Mouse (Mus musculus) forebrain, embryonic 11.5 days (tissue): ENCODE measurements at regions not wholly inside any gene's neighbourhood (a gene's known extent, or its start where the extent isn't known, plus 50 kb on each side); places are given as distances from the start of the nearest gene placed in this dataset.

ENCODE experiments used
- ATAC-seq: fragments of 200-750 bp; cut with Nextera tagmentation; replicated peaks from 2 replicates; pipeline ENCODE4 v1.8.0; 2017; ENCODE audit warnings: moderate TSS enrichment; ENCODE audit not compliant: low FRiP score
- DNase-seq: peaks from one replicate; pipeline ENCODE4 v3.0.0-alpha.2; 2017; ENCODE audit warnings: low spot score
- H3K27ac ChIP-seq: fragments of 300-500 bp; sonication (generic); 2 replicates; pipeline ENCODE4 v1.5.1; 2014; ENCODE audit warnings: low read depth, low read length
- H3K27me3 ChIP-seq: fragments of 300-500 bp; sonication (generic); 2 replicates; pipeline ENCODE4 v1.6.1; 2014; ENCODE audit warnings: mild to moderate bottlenecking, low read length, mixed read lengths; ENCODE audit not compliant: control insufficient read depth, insufficient read depth
- H3K36me3 ChIP-seq: fragments of 300-500 bp; sonication (generic); 2 replicates; pipeline ENCODE4 v1.6.1; 2014; ENCODE audit warnings: mild to moderate bottlenecking, low read length, moderate library complexity, mixed read lengths; ENCODE audit not compliant: control insufficient read depth, insufficient read depth
- H3K4me1 ChIP-seq: fragments of 300-500 bp; sonication (generic); replicated peaks from 2 replicates; pipeline ENCODE4 v1.6.1; 2014; ENCODE audit warnings: low read length, mixed read lengths; ENCODE audit not compliant: control insufficient read depth, insufficient read depth
- H3K4me2 ChIP-seq: fragments of 300-500 bp; sonication (generic); 2 replicates; pipeline ENCODE4 v1.6.1; 2014; ENCODE audit warnings: low read depth, mild to moderate bottlenecking, low read length, moderate library complexity, mixed read lengths; ENCODE audit not compliant: severe bottlenecking
- H3K4me3 ChIP-seq: fragments of 300-500 bp; sonication (generic); 2 replicates; pipeline ENCODE4 v1.5.1; 2014; ENCODE audit warnings: low read depth, low read length
- H3K9ac ChIP-seq: fragments of 300-500 bp; sonication (generic); 2 replicates; pipeline ENCODE4 v1.6.1; 2014; ENCODE audit warnings: low read length
- H3K9me3 ChIP-seq: fragments of 300-500 bp; sonication (generic); 2 replicates; pipeline ENCODE4 v1.6.1; 2016; ENCODE audit warnings: low read length, mixed read lengths; ENCODE audit not compliant: control insufficient read depth
- WGBS: fragments of 180-500 bp; shearing (Covaris S2); extraction: QIAGEN DNeasy Blood & Tissue Kit; methylation state at CpG from one replicate; pipeline ENCODE4 v1.1.7; 2014; 5-methylcytosine and 5-hydroxymethylcytosine counted together

DNA sequence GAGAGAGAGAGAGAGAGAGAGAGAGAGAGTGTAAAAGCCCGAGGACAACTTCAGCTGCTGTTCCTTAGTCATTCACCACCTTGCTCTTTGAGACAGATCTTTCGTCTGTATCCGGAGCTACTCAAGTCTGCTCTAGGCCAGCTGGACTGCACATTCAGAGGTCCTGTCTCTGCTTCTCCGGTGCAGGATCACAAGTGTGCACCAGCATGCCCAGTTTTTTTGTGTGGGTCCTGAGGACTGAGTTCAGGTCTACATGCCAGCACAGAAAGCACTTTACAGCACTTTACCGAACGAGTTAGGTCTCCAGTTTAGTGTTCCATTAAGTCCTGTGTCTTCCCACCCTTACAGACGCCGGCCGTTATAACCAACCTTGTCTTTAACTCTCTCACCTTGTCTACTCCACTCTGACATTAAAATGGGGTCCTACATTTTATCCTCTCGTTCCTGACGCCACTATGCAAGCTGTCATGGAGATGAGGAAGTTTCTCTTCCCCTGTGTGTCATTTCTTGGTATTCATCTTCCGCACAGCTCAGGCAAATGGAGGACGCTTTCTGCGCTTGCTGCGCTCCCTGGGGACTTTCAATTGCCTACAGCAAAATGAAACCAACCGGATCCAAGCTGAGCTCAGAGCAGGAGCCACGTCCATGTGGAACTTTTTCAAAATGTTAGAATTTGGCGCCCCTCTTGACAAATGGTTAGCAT is 249.5 kb downstream of the Ankrd50 start:
- Histone ChIP-seq H3K36me3 (no peaks in the 10 kb centered on the region), H3K27ac (no peak overlapping the region), H3K4me2 (no peak overlapping the region), H3K4me3 (no peak overlapping the region), H3K9me3 (no peaks in the 10 kb centered on the region), H3K4me1 (peaks cover 12% of the 10 kb centered on the region), H3K27me3 (no peaks in the 10 kb centered on the region), H3K9ac (no peak overlapping the region)
- ATAC-seq (no peak), DNase-seq (no peak)
- 84% methylated on average over 18 of the region's 18 CpGs for WGBS

DNA sequence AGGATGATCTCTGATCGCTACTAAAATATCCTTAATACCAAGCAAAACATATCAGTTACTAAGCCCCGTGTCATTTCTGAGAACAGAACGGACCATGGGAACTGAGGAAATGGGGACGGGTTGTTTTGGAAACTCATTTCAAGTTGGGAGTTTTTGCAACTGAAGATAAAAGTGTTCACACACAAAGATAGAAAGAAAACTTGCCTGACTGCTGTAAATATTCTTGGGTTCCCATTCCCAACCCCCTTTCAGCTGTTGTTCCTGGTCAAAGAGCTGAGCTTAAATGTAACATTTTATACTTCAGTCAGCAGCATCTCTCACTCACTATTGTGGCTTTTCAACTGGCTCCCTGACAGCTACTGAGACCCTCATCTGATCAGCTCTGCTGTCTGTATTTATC is 250.1 kb downstream of the Ankrd50 start:
- H3K9me3 ChIP-seq: no peaks in the 10 kb centered on the region
- no peak overlapping the region for H3K4me2 ChIP-seq
- H3K4me3 ChIP-seq: no peak overlapping the region
- ATAC-seq: no peak
- H3K27me3 ChIP-seq: no peaks in the 10 kb centered on the region
- 85% methylated on average over 4 of the region's 4 CpGs for WGBS
- H3K9ac ChIP-seq: no peak overlapping the region
- H3K4me1 ChIP-seq: peaks cover 15% of the 10 kb centered on the region
- DNase-seq: no peak
- H3K27ac ChIP-seq: no peak overlapping the region
- H3K36me3 ChIP-seq: no peaks in the 10 kb centered on the region

DNA sequence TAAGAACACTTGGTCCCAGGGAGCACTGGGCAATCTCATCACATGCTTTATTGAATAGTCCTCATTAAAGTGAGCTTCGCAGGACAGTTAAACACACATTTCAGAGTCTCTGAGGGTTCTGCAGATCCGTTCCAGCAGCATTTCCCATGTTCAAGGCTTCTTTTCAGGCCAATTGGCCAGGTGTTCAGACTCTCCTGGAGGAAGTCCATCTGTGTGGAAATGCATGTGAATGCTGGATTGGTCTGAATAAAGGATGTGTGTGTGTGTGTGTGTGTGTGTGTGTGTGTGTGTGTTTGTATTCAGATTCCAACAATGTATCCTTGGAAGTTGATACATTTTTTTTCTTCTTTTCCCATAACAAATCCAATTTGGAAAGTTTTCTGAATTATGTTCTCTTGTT is 250.6 kb downstream of the Ankrd50 start:
- ATAC-seq (no peak), DNase-seq (no peak)
- Histone ChIP-seq H3K27ac (no peak overlapping the region), H3K9ac (no peak overlapping the region), H3K4me3 (no peak overlapping the region), H3K4me2 (no peak overlapping the region), H3K4me1 (peaks cover 15% of the 10 kb centered on the region), H3K36me3 (no peaks in the 10 kb centered on the region), H3K9me3 (no peaks in the 10 kb centered on the region), H3K27me3 (no peaks in the 10 kb centered on the region)
- 68% methylated on average over 2 of the region's 2 CpGs for WGBS

DNA sequence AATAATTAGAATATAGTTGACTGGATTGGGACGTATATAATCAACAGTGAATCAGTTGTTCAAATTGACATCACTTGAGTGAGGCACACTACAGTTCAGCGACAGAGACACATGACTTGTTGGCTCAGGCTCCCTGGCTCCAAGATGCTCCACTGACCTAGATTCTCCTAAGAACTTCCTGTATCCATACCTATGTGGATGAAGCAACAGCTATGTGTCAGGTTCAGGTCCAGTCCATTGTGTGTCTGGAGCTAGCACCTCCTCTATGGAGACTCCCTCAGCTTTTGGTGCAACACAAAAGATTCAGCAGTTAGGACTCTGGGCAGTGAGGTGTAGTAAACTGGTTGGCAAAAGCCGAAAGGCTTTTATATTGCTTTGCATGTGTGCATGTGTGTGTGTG is 251.6 kb downstream of the Ankrd50 start:
- no peak overlapping the region for H3K4me3 ChIP-seq
- H3K4me2 ChIP-seq: no peak overlapping the region
- no peak overlapping the region for H3K27ac ChIP-seq
- no peaks in the 10 kb centered on the region for H3K9me3 ChIP-seq
- WGBS: 81% methylated on average over 3 of the region's 3 CpGs
- peaks cover 15% of the 10 kb centered on the region for H3K4me1 ChIP-seq
- H3K27me3 ChIP-seq: no peaks in the 10 kb centered on the region
- no peak overlapping the region for H3K9ac ChIP-seq
- DNase-seq: no peak
- no peak for ATAC-seq
- no peaks in the 10 kb centered on the region for H3K36me3 ChIP-seq

DNA sequence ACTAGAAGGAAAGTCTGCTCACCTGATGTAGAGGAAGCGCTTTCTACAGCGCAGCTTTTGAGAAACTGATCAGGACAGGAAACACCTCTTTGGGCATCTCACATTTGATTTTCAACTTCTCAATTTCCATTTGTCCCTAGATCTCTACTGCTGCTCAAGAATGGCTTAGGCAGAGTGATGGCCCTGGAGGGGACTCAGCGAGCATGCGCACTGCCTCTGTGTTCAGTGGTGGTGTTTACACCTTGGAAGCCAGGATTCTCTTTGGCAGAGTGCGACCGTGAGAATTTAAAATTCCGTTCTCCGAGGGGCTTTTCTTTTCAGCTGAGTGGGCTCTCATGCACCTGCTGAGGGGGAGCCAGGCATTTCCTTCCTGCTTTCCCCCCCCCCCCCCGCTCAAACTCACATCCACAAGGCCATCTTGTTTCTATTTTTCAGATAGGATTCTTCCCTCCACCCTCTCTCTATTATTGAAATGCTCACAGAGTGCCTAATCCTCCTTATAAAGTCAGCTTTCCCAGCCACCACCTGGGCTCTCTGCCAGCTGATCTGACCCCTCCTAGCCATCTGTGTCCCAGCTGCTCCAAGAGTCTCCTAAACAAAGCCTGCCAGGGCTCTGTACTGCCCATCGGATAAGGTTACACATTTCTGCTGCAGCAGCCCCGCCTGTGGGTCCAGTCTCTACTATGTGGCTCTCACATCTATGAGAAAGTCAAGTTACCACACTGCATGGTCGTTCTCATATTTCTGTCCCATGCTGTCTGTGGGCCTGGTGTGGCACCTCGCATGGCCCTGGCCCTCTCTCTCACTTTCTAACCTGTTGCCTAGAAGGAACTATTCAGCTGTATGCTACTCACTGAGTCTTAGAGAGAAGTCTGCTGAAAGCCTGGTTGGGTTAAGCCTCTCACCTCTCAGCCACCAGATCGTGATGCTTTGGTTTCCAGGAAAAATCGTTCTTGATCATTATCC is 252.2 kb downstream of the Ankrd50 start:
- ATAC-seq (peak; percentile 84), DNase-seq (peak; percentile 71)
- peak overlapping the region; percentile 46 for H3K27ac ChIP-seq
- H3K36me3 ChIP-seq: no peaks in the 10 kb centered on the region
- H3K4me3 ChIP-seq: no peak overlapping the region
- H3K9ac ChIP-seq: no peak overlapping the region
- 48% methylated on average over 14 of the region's 15 CpGs for WGBS
- H3K4me1 ChIP-seq: peaks cover 15% of the 10 kb centered on the region
- no peak overlapping the region for H3K4me2 ChIP-seq
- no peaks in the 10 kb centered on the region for H3K9me3 ChIP-seq
- no peaks in the 10 kb centered on the region for H3K27me3 ChIP-seq

DNA sequence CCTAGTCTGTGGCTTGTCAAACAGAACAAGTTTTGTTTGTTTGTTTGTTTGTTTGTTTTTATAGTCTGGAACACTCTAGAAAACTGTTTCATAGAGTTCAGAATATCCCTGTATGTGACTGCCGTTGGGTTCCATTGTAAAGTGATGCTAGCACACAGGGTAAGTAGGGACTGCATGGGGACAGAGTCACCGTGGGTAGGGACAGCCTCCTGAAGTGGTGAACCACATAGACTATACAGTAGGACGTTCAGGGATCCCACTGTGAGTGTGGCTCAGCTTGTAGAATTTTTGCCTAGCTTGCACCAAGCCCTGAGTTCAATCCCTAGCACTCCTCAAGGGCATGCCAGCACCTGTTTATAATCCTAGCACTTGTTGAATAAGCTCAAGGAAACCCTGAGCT is 253.1 kb downstream of the Ankrd50 start:
- Histone ChIP-seq H3K4me2 (no peak overlapping the region), H3K9ac (no peak overlapping the region), H3K9me3 (no peaks in the 10 kb centered on the region), H3K27ac (0 out of 2 replicates have a peak overlapping the region, but pooled peaks have one; percentile 31), H3K4me1 (peaks cover 15% of the 10 kb centered on the region), H3K36me3 (no peaks in the 10 kb centered on the region), H3K4me3 (no peak overlapping the region), H3K27me3 (no peaks in the 10 kb centered on the region)
- 78% methylated on average over 3 of the region's 3 CpGs for WGBS
- DNase-seq (no peak), ATAC-seq (no peak)

DNA sequence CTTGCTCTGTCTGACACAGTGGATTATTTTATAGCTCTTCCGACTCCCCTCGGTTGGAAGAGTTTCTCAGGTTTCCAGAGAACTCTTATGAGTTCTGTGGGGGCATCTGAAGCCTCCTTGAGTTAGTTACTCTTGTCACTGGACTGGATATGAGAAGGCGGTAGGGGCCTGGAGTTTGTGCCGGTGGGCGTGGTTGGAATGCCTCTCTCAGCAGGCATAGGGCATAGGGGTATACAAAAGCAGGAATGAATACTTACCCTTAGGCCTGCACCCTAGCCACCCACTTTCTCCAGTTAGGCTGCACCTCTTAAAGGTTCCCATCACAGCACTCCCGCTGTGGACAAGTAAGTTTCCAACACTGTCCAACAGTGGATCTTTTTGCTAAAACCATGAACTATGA is 253.8 kb downstream of the Ankrd50 start:
- Histone ChIP-seq H3K27ac (no peak overlapping the region), H3K36me3 (no peaks in the 10 kb centered on the region), H3K4me1 (peaks cover 15% of the 10 kb centered on the region), H3K9me3 (no peaks in the 10 kb centered on the region), H3K4me3 (no peak overlapping the region), H3K27me3 (no peaks in the 10 kb centered on the region), H3K9ac (no peak overlapping the region), H3K4me2 (no peak overlapping the region)
- ATAC-seq (no peak), DNase-seq (no peak)
- WGBS: 62% methylated on average over 6 of the region's 6 CpGs

DNA sequence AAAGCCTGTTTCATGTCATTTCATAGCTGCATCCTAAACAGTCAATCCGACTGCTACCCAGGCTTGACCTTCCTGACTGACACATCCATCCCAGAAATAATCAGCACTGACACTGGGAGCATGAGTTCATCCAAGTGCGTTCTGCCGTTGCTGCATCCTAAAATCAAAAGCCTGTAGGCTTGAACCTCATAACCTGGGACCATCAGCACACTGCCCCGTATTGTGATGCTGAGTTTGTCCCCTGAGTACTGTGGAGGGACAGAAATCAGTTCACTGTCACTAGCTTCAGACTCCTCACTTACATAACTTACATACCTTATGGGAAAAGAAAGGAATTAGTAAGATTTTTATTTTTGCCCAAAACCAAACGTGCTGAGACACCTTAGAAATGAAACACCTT is 255.0 kb downstream of the Ankrd50 start:
- H3K4me2 ChIP-seq: no peak overlapping the region
- DNase-seq (no peak), ATAC-seq (no peak)
- no peak overlapping the region for H3K27ac ChIP-seq
- peaks cover 15% of the 10 kb centered on the region for H3K4me1 ChIP-seq
- no peaks in the 10 kb centered on the region for H3K27me3 ChIP-seq
- H3K36me3 ChIP-seq: no peaks in the 10 kb centered on the region
- H3K9ac ChIP-seq: no peak overlapping the region
- H3K4me3 ChIP-seq: no peak overlapping the region
- WGBS: 79% methylated on average over 5 of the region's 5 CpGs
- no peaks in the 10 kb centered on the region for H3K9me3 ChIP-seq
